Mouse (Mus musculus): ENCODE measurements around the gene Cryzl1. TPM values are rescaled to one million over a fixed set of nuclear protein-coding genes. Genes with fewer than 3 reads are reported as not detected.
A peak's percentile ranks its signal among the peaks of the same experiment; 100 is the strongest.

Gene Cryzl1
- polyA plus RNA-seq, 1 experiment, result 21.7 TPM

GRCm38 (mm10) chr16:91724247-91724646, 4.5 kb downstream of the Cryzl1 start:
- peak; percentile 71 for DNase-seq
- no peak overlapping the region for H3K27ac ChIP-seq (ENCODE audit: control insufficient read depth, insufficient read depth, low read length)
- WGBS, result 75% methylated on average over 3 of the region's 3 CpGs
- no peak for TF ChIP-seq POLR2A (IDR thresholded peaks at IDR 0.05; ENCODE audit: control insufficient read depth, extremely low read depth, insufficient read depth, low read length, poor library complexity)
- peak; percentile 25; the same call in 1 of the 2 replicates for TF ChIP-seq CTCF (IDR thresholded peaks at IDR 0.05; ENCODE audit: borderline replicate concordance, control insufficient read depth, extremely low read depth, insufficient read depth, low read length, poor library complexity)
- no peaks in the 10 kb centered on the region for H3K36me3 ChIP-seq (ENCODE audit: control insufficient read depth, insufficient read depth, low read length)
- no peak overlapping the region for H3K4me3 ChIP-seq (ENCODE audit: control insufficient read depth, insufficient read depth, low read length)
- H3K4me1 ChIP-seq (replicated peaks; ENCODE audit: control insufficient read depth, insufficient read depth, low read length), result peaks cover 5% of the 10 kb centered on the region
- no peaks in the 10 kb centered on the region for H3K27me3 ChIP-seq (ENCODE audit: control insufficient read depth, insufficient read depth, low read length)

- H3K4me3 ChIP-seq (ENCODE audit: control insufficient read depth, insufficient read depth, low read length), result no peak overlapping the region
- no peak overlapping the region for H3K27ac ChIP-seq (ENCODE audit: control insufficient read depth, insufficient read depth, low read length)
- no peaks in the 10 kb centered on the region for H3K4me1 ChIP-seq (replicated peaks; ENCODE audit: control insufficient read depth, insufficient read depth, low read length)
- no peak for DNase-seq
- no peaks in the 10 kb centered on the region for H3K36me3 ChIP-seq (ENCODE audit: control insufficient read depth, insufficient read depth, low read length)
- no peaks in the 10 kb centered on the region for H3K27me3 ChIP-seq (ENCODE audit: control insufficient read depth, insufficient read depth, low read length)
- WGBS, result 94% methylated on average over 4 of the region's 4 CpGs
- TF ChIP-seq POLR2A (IDR thresholded peaks at IDR 0.05; ENCODE audit: control insufficient read depth, extremely low read depth, insufficient read depth, low read length, poor library complexity), result no peak
- no peak for TF ChIP-seq CTCF (IDR thresholded peaks at IDR 0.05; ENCODE audit: borderline replicate concordance, control insufficient read depth, extremely low read depth, insufficient read depth, low read length, poor library complexity)
Measured at GRCm38 (mm10) chr16:91717399-91717798, 11.4 kb downstream of the Cryzl1 start.

- Histone ChIP-seq H3K4me1 (replicated peaks; ENCODE audit: control insufficient read depth, insufficient read depth, low read length) (no peaks in the 10 kb centered on the region), H3K36me3 (ENCODE audit: control insufficient read depth, insufficient read depth, low read length) (no peaks in the 10 kb centered on the region), H3K27me3 (ENCODE audit: control insufficient read depth, insufficient read depth, low read length) (no peaks in the 10 kb centered on the region), H3K4me3 (ENCODE audit: control insufficient read depth, insufficient read depth, low read length) (no peak overlapping the region), H3K27ac (ENCODE audit: control insufficient read depth, insufficient read depth, low read length) (no peak overlapping the region)
- TF ChIP-seq CTCF (IDR thresholded peaks at IDR 0.05; ENCODE audit: borderline replicate concordance, control insufficient read depth, extremely low read depth, insufficient read depth, low read length, poor library complexity), result no peak
- TF ChIP-seq POLR2A (IDR thresholded peaks at IDR 0.05; ENCODE audit: control insufficient read depth, extremely low read depth, insufficient read depth, low read length, poor library complexity), result no peak
- WGBS, result 96% methylated on average over 11 of the region's 11 CpGs
- no peak for DNase-seq
Measured at GRCm38 (mm10) chr16:91716927-91717349, 11.8 kb downstream of the Cryzl1 start.

GRCm38 (mm10) chr16:91710241-91710640, 18.5 kb downstream of the Cryzl1 start:
- Histone ChIP-seq H3K36me3 (ENCODE audit: control insufficient read depth, insufficient read depth, low read length) (no peaks in the 10 kb centered on the region), H3K27me3 (ENCODE audit: control insufficient read depth, insufficient read depth, low read length) (no peaks in the 10 kb centered on the region), H3K4me3 (ENCODE audit: control insufficient read depth, insufficient read depth, low read length) (no peak overlapping the region), H3K4me1 (replicated peaks; ENCODE audit: control insufficient read depth, insufficient read depth, low read length) (no peaks in the 10 kb centered on the region), H3K27ac (ENCODE audit: control insufficient read depth, insufficient read depth, low read length) (no peak overlapping the region)
- no peak for DNase-seq
- 96% methylated on average over 7 of the region's 7 CpGs for WGBS
- TF ChIP-seq CTCF (IDR thresholded peaks at IDR 0.05; ENCODE audit: borderline replicate concordance, control insufficient read depth, extremely low read depth, insufficient read depth, low read length, poor library complexity) (no peak), POLR2A (IDR thresholded peaks at IDR 0.05; ENCODE audit: control insufficient read depth, extremely low read depth, insufficient read depth, low read length, poor library complexity) (no peak)

GRCm38 (mm10) chr16:91704603-91705340, 24.0 kb downstream of the Cryzl1 start:
- no peak for TF ChIP-seq POLR2A (IDR thresholded peaks at IDR 0.05; ENCODE audit: control insufficient read depth, extremely low read depth, insufficient read depth, low read length, poor library complexity)
- no peak for TF ChIP-seq CTCF (IDR thresholded peaks at IDR 0.05; ENCODE audit: borderline replicate concordance, control insufficient read depth, extremely low read depth, insufficient read depth, low read length, poor library complexity)
- no peaks in the 10 kb centered on the region for H3K4me1 ChIP-seq (replicated peaks; ENCODE audit: control insufficient read depth, insufficient read depth, low read length)
- peaks cover 4% of the 10 kb centered on the region; the same call in 1 of the 2 replicates for H3K36me3 ChIP-seq (ENCODE audit: control insufficient read depth, insufficient read depth, low read length)
- no peak for DNase-seq
- no peak overlapping the region for H3K4me3 ChIP-seq (ENCODE audit: control insufficient read depth, insufficient read depth, low read length)
- H3K27me3 ChIP-seq (ENCODE audit: control insufficient read depth, insufficient read depth, low read length), result no peaks in the 10 kb centered on the region
- WGBS, result 95% methylated on average over 14 of the region's 14 CpGs
- no peak overlapping the region for H3K27ac ChIP-seq (ENCODE audit: control insufficient read depth, insufficient read depth, low read length)

GRCm38 (mm10) chr16:91702771-91703188, 26.0 kb downstream of the Cryzl1 start:
- no peaks in the 10 kb centered on the region for H3K4me1 ChIP-seq (replicated peaks; ENCODE audit: control insufficient read depth, insufficient read depth, low read length)
- no peaks in the 10 kb centered on the region for H3K27me3 ChIP-seq (ENCODE audit: control insufficient read depth, insufficient read depth, low read length)
- H3K4me3 ChIP-seq (ENCODE audit: control insufficient read depth, insufficient read depth, low read length), result no peak overlapping the region
- 93% methylated on average over 3 of the region's 3 CpGs for WGBS
- TF ChIP-seq POLR2A (IDR thresholded peaks at IDR 0.05; ENCODE audit: control insufficient read depth, extremely low read depth, insufficient read depth, low read length, poor library complexity), result no peak
- TF ChIP-seq CTCF (IDR thresholded peaks at IDR 0.05; ENCODE audit: borderline replicate concordance, control insufficient read depth, extremely low read depth, insufficient read depth, low read length, poor library complexity), result no peak
- peaks cover 4% of the 10 kb centered on the region; the same call in 1 of the 2 replicates for H3K36me3 ChIP-seq (ENCODE audit: control insufficient read depth, insufficient read depth, low read length)
- DNase-seq, result no peak
- H3K27ac ChIP-seq (ENCODE audit: control insufficient read depth, insufficient read depth, low read length), result no peak overlapping the region

All from thymus, adult 2 months (tissue).